Mouse (Mus musculus): Measurements from ENCODE around the gene Figla.

Figla gene

GRCm38 (mm10) chr6:86070277-86070676 lies 54.3 kb downstream of the Figla start:
- H3K27me3 ChIP-seq (ENCODE audit: control insufficient read depth, insufficient read depth, low read length, poor library complexity, severe bottlenecking), result no peaks in the 10 kb centered on the region
- no peaks in the 10 kb centered on the region for H3K36me3 ChIP-seq (ENCODE audit: control insufficient read depth, insufficient read depth, low read length, poor library complexity, severe bottlenecking)
- DNase-seq (ENCODE audit: low read depth, low spot score), result no peak

Measured in splenic B cell, adult 2 months (primary cell).